Mouse (Mus musculus): ENCODE measurements around the gene Ass1.

Ass1 gene

DNA sequence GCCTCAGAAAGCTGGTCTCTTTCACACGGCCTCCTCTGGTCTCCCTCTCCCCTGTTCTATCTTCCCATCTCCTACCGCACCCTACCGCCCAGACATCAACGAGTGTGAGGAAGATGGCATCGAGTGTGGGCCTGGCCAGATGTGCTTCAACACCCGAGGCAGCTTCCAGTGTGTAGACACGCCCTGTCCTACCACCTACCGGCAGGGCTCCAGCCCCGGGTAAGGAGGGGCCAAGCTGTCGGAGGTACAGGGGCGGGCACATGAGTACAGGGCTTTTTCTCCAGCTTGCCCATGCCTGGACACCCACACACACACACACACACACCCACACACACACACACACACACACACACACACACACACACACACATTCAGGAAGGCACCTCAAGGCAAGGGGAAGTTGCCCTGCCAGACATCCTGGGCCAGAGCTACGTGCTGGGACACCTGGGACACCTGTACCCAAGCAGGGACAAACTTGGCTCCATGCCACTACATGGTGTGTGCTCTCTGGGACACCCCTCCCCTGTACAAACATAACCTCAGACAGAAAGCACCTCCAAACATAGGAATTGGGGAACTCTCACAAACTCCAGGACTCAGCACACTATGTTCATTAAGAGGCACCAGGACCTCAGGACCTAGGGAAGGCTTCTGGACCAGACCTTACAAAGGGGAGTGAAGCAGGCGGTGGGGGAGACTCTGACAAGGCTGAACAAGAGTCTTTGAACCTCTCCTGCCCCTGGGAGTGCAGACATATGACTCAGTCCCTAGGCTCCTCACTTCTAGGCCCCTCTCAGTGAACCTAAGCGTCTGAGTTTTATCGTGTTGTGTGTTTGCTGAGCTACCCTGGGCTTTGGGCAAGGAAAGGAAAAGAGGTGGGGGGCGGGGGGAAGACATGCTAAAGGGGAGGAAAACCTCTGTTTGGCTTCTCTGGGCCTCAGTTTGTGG lies 10.7 kb upstream of the Ass1 start:
- DNase-seq (ENCODE audit: low read depth, low spot score) = no peak

DNA sequence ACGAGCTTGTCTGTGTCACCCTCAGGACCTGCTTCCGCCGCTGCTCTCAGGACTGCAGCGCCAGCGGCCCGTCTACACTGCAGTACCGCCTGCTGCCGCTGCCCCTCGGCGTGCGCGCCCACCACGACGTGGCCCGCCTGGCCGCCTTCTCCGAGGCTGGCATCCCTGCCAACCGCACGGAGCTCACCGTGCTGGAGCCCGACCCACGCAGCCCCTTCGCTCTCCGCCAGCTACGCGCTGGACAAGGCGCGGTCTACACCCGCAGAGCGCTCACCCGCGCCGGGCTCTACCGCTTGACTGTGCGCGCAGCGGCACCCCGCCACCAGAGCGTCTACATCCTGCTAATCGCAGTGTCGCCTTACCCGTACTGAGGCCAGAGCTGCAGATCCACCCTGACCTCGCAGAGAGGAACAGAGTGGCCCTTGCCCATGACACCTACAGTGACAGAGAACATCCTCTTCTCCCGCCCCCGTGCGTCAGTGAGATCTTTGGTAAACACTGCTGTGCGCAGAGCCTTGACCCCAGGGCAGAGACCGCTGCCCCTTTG lies 9.9 kb upstream of the Ass1 start:
- DNase-seq (ENCODE audit: low read depth, low spot score) = no peak

DNA sequence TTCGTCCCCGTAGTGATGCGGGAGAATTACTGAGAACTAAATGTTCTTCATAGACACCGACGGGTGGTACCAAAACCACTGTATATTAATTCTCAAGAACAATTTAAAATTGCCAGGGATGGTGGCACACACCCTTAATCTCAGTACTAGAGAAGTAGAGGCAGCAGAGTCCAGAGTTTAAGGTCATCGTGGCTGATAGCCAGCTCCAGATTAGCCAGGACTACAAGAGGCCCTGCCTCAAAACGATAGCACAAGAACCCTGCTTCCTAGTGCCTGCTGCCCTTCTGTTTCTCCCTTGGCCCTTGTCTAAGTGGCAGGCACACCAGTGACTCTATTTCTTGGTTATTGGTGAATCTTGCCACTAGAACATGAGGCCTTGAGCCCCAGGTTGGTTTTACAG lies 9.1 kb upstream of the Ass1 start:
- DNase-seq (ENCODE audit: low read depth, low spot score) = no peak

DNA sequence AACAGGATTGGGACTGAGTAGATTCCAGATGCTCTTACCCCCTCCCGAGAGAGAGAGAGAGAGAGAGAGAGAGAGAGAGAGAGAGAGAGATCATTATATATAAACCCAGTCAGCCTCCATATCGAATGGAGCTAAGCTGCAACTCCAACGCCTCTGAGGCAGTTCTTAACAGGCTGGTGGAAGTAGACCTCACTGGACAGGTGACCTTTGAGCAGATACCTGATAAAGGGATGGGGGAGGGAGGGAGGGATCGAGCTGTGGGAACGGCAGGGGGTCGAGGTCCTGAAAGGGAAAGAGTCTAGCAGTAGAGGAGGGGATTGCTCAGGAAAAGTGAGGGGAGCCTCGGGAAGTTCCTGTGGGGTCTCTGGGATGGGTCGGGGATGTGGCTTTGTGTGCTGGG lies 8.0 kb upstream of the Ass1 start:
- no peak for DNase-seq (ENCODE audit: low read depth, low spot score)

DNA sequence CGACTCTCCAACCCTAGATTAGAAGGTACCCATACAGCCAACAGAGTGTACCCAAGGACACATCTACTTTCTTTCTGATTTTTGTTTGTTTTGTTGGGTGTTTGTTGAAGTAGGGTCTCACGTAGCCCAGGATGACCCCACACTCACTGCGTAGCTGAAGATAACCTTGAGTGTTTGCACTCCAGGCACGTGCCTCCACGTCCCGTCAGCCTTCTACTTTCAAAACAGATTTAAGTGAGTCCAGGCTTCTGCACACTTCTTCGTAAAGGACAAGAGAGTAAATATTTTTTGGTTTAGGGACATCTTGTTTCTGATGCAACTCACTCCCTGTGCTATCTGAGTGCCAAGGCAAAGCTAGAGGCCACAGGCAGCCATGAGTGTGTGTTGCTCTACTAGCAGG lies 6.8 kb upstream of the Ass1 start:
- DNase-seq (ENCODE audit: low read depth, low spot score) = no peak

DNA sequence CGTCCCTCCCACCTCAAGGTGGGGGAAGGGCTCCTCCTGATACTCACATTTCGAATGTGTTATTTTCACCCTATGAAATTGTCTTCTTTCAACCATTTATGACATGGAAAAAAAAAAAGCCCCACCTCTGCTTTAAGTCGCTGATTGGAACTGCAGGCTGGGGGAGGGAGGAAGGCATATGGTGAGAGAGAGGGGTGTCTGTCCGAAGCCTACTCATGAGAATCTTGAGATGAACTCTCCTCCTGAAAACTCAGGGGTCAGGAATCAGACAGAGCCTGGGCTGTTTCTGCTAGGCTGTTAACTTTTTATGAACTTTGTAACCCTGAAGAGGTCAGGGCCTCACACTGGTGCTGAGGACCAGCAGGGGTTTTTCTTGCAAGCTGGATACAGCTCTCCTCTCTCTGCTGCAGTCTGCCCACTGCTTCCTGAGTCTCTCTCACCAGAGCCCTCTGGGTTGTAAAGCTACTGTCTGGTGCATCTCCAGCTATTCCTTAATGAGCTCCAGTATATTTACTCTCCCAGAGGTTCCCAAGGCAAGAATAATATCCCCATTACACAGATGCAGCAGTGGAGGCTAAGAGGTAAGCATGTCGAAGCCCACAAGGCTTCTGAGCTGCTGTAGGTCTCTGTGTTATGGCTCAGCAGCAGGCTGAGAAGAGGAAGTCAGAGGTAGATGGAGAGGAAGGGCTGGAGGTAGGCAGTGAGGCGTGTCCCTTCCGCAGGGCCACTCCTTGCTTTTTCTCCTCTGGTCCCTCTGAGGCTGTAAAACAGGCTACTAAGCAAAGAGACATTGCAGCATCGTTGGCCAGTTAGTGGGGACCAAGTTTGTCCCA lies 6.1 kb upstream of the Ass1 start:
- no peak for DNase-seq (ENCODE audit: low read depth, low spot score)

DNA sequence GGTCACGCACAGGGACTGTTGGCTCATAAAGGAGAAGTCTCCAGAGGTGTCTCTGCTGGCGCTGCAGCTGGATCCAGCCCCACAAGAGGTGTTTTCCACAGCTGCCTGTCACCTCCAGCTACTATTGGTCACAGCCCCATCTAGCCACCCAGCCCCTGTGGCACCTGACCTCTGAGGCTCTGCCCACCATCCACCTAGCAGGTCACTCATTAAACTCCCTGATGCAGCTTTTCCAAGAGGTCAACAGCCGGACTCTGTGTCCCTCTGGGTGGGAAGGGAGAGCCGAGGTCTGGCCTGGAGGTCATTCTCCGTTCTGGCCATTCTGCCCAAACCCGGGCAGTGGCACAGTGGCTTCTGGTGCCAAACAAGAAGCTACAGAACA lies 5.5 kb upstream of the Ass1 start:
- no peak for DNase-seq (ENCODE audit: low read depth, low spot score)

DNA sequence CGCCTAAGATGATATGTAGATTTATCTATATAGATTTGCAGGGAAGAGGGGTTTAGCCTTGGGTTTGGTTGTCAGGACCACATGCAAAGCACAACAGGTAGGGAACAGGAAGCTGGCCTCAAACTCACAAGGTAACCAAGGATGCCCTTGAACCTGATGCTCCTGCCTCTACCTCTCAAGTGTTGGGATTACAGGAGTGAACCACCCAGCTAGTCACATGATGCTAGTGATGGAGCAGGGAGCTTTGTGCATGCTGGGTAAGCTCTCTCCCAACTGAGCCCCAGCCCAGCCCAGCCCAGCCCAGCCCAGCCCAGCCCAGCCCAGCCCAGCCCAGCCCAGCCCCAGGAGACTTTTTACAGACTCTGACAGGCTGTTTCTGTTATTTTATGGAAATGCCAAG lies 2.5 kb upstream of the Ass1 start:
- no peak for DNase-seq (ENCODE audit: low read depth, low spot score)

DNA sequence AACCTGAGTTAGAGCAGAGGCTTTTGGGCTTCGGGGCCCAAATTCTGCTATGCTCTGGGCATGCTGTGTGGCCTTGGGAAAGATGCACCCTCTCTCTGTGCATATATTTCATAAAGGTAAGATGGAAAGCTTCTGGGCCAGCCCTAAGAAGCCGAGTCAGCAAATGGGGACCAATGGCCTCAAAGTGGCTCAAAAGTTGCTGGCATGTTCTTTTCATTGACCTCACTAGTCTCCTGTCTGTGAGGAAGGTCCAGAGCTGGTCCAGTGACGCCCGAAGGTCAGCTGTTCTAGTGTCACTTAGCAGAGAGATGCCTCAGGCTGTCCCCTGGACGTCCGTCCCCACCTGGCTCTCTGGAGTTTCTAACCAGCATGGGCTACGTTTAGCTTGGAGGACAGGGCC lies 1.1 kb upstream of the Ass1 start:
- no peak for DNase-seq (ENCODE audit: low read depth, low spot score)

DNA sequence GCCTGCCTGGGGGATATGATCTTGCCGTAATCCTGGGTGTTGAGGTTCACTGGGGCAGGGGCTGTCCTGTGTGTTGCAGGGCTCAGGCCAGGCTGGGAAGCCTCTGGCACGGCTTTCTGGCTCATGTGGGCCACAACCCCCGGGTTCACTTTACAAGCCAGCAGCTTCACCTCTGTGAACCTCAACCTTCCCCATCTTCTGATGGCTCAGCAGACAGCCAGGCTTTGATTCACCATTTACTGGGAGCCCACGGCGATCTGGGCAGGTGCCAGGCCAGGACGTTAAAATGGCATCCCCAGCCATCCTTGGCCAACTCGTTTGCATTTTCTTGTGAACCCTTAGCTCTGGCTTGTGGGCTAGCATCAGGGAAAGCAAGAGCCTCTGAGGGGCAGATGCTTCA lies 527 bp upstream of the Ass1 start:
- DNase-seq (ENCODE audit: low read depth, low spot score) = no peak

DNA sequence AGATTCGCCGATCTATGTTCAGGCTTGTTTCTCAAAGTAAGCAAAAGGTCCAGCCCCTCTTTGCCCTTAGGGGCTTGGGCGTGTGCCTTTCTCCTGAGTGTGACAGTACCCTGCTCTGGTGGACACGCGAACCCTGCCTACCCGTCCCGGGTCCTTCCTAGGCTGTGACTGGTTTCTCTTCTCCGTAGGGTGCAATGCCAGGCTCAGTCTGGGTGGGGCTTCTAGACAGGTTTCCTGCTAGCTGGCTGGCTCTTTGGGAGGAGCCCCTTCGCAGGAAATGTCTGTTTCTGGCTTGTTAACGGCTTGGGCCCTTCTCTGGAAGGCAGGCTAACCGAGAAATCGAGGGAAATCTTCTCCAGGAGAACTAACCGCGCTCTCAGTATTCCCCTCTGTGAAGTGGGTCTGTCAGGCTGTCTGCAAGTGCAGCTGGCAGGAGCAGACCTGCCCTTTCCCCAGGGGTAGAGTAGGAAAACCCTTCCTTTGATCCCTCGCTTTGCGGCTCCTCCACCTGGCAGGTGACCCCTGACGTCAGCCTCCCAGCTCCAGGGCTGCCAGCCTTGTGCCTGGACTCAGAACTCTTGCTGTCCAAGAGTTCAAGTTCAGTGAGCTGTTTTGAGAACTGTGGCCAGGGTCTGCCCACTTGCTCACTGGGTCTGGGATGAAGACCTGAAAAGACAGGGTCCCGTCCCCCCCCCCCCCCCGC lies 827 bp downstream of the Ass1 start:
- no peak for DNase-seq (ENCODE audit: low read depth, low spot score)

DNA sequence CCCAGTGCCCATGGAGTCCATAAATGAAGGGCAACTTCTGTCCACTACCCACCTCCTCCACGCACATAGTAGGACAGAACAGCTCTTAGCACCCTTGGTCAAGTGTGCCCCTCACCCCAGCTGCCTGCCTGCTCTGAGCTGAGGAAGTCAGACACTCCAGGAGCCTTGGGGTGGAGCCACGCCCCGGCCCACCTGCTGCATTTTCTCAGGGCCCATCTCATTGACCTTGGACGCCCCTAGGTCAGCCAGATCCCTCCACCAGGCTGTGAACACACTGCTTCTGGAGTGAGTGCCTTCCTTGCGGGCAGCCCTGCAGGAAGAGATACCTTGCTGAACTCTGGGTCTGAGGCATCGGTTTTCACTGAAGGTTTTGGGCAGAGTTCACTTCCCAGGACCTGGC lies 1.6 kb downstream of the Ass1 start:
- no peak for DNase-seq (ENCODE audit: low read depth, low spot score)

DNA sequence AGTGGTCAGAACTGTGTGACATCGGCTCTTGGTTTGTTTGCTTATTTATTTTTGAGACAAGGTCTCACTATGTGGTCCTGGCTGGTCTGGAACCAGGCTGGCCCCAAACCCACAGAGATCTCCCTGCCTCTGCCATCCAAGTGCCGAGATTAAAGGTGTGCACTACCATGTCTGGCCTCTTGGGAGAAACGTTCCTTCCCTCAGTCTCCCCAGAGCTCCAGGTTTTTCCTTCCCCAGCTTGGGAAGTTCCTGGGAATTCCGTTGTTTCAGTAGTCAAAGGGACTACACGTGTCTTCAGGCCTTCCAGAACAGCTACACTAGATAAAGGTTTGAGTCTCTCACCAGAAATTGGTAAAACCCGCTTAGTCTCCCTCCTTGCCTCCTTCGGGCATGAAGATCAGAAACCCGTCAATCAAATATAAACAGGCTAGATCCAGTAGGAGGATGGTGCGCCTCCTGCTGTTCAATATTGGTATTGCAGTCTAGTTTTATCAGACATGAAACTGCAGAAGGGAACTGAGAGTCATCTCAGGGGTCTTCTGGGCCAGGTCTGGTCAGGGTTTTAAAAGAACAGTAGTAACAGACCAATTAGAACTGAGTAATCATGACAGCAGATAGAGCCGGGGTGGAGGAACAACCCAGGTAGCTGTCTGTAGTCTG lies 2.5 kb downstream of the Ass1 start:
- DNase-seq (ENCODE audit: low read depth, low spot score) = no peak

DNA sequence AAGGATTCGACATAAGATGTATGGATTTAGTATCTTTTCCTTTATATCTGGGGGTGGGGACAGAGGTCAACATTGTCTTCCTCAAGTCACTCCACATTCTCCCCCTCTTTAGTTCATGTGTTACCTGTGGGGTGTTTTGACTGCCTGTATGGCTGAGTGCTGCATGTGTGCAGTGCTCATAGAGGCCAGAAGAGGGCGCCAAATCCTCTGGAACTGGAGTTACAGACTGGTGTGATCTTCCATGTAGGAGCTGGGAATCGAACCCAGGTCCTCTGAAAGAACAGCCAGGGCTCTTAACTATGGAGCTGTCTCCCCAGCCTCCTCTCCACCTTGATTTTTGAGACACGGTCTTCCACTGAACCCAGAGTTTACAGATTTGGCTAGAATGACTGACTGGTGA lies 3.9 kb downstream of the Ass1 start:
- no peak for DNase-seq (ENCODE audit: low read depth, low spot score)

DNA sequence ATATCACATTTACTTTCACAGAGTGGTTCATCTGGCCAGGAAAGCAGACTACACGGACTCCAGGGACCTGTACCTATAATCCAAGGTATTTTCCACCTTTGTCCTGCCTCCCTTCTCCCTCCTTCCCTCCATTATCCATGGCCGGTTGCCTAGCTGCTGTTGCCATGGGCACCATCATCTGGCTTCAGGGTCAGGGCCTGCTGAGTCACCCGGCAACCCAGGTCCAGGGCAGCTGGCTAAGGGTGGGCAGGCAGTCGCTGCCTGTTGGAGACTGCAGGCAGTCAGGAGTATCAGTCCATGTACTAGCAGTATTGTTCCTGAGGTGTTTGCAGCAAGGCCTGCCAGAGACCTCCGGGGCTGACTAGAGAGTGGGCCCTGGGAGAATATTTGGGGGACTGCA lies 4.7 kb downstream of the Ass1 start:
- DNase-seq (ENCODE audit: low read depth, low spot score) = no peak

DNA sequence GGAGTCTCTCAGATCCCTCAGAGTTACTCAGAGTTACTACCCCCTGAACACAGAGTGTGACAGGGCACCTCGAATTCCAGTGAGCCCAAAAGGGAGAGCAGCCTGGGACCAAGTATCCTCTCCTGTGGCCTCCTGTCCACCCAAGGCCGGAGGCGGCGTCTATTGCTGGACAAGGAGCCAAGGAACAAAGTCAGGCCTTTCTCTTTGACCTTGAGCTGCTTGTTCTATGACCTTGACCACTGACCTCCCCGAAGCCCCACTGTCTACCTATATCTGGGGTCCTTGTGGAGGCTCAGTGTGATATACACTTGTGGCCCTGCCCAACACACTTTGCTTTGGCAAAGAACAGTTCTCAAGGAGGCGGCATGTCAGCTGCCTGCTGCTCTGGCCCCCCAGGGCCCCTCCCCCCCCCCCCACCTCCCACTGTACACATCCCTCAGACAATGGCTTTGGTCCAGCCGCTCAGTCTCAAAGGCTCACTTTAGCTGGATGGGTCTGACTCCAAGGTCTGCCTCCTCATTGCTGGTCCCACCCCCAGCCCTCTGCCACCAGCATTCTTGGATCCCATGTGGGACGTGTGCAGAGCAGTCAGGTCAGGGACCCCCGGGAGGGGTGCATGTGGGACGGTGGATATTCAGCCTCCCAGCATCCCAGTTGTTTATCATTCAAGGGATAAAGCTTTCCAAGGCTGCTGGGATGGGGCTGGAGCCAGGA lies 6.3 kb downstream of the Ass1 start:
- no peak for DNase-seq (ENCODE audit: low read depth, low spot score)

DNA sequence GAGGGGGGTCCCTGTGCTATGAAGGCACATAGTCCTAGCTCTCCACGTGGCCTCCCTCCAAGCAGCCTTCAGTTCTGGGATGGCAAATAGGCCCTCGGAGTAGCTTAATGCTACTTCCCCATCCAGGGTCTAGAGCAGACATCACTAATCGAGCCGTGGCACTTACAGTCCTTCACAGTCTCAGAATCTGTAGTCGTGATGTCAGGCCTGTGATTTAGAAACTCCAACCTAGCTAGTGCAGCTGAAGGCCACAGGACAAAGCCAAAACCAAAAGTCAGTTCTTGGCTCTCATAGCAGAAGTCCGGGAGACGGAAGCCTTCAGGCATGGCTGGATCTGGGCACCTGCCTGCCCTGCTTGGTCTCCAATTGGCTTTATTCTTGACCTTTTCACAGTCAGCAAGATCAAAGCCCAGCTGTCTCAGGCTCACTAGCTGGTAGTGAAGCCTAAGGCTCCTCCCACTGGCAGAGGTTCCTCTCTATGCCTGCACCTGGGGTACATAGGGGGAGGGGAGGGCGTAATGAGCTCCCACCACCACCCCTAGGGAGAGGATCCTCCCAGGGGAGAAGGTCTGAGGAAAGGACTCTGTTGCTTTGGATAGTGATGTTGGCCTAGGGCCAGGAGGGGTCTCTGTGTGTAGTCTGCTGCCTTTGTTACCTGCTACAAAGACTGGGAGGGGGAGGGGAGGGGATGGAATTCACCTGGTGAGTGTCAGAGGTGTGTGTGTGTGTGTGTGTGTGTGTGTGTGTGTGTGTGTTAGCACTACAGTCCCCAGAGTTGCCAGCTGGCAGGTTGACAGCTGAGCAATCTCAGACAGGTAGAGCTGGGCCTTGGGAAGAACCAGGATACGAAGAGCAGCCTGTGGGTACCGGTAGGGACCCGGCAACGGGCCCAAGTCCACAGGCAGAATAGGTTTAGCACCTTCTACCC lies 7.5 kb downstream of the Ass1 start:
- no peak for DNase-seq (ENCODE audit: low read depth, low spot score)

DNA sequence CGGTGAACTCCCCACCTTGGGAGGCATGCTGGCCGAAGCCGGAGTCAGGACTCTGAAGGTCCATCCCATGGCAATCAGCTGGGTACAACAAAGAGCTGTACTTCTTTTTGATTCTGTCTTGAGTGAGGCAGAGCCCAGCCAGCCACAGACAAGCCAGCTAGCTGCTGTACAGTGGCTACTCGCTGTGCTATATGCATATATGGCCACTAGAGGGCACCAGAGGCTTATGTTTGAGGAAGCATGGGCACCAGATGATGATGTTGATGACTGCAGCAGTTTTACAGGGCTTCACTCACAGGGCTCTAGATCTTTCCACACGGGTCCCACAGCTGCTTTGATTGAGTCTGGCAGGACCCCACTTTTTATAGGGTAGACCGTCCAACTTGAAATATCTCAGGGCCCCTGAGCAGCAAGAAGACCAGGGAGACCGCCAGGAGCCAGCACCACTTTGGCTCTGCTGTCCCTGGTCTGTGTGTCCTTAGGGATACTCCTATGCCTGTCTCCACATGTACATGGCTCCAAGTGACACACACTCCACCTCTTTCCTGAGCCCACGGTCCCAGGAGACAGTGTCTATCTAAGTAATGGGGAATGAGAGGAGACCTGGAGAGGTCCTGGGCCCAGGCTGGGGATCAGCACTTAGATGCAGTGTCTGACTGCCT lies 13.0 kb downstream of the Ass1 start:
- DNase-seq (ENCODE audit: low read depth, low spot score) = peak; percentile 49

DNA sequence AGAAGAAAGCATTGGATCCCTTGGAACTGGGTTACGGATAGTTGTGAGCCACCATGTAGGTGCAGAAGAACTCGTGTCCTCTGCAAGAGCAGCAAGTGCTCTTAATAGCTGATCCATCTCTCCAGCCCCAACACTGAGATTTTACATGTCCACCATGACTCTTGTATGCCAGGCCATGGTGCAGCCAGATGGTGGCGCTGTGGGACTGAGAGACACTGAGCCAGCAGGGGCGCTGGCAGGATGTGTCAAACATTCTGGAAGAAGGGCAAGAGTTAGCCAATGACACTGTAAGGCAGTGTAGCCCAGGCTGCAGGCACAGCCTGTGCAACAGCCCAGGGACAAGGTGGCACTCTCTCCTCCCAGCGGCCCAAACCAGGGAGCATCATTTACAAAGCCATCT lies 14.2 kb downstream of the Ass1 start:
- no peak for DNase-seq (ENCODE audit: low read depth, low spot score)
